In genomic region chr2:167468444-167468843, GRCm38 (mm10) we compare ENCODE assay signal across 17 mouse cellular contexts. TPM values are rescaled to one million over a fixed set of nuclear protein-coding genes. Genes with fewer than 3 reads are reported as not detected.
DNase-seq lines count a peak whose midpoint lies in the region; ATAC-seq and TF ChIP-seq lines count a peak whose summit lies in the region.
"Had no signal": no experiment of that assay in that cellular context is flagged by ENCODE, and none has a peak within 500 bp of the region (broad histone marks: within the 10 kb centered on the region; RNA-seq: fewer than 3 reads in every experiment).

No protein-coding gene starts in this region.

- no peak overlapping the region for H3K27ac ChIP-seq in hindbrain, postnatal 0 days
- H3K27ac ChIP-seq in hindbrain, embryonic 11.5 days (ENCODE audit: low read depth, low read length) = no peak overlapping the region
- H3K27ac ChIP-seq in thymus, adult 2 months (ENCODE audit: control insufficient read depth, insufficient read depth, low read length) = no peak overlapping the region
- H3K27ac ChIP-seq: embryonic facial prominence, embryonic 13.5 days; forebrain, embryonic 13.5 days; heart, embryonic 15.5 days; hindbrain, embryonic 14.5 days; limb, embryonic 12.5 days; neural tube, embryonic 13.5 days had no signal

- WGBS in hindbrain, postnatal 0 days = 84% methylated on average over 6 of the region's 6 CpGs
- whole genome bisulfite sequencing in hindbrain, embryonic 11.5 days = 88% methylated on average over 6 of the region's 6 CpGs
- 98% methylated on average over 6 of the region's 6 CpGs for WGBS in thymus, adult 2 months

- no peaks in the 10 kb centered on the region for H3K9me3 ChIP-seq in hindbrain, postnatal 0 days (ENCODE audit: low read length)
- H3K9me3 ChIP-seq in hindbrain, embryonic 11.5 days (ENCODE audit: control insufficient read depth, low read length) = no peaks in the 10 kb centered on the region
- H3K9me3 ChIP-seq: embryonic facial prominence, embryonic 13.5 days; forebrain, embryonic 13.5 days; heart, embryonic 15.5 days; limb, embryonic 12.5 days; neural tube, embryonic 13.5 days had no signal

- no peak for DNase-seq in hindbrain, postnatal 0 days (ENCODE audit: low spot score)
- DNase-seq in hindbrain, embryonic 11.5 days (ENCODE audit: low spot score) = no peak
- peak; percentile 24 for DNase-seq in thymus, adult 2 months
- no peak for DNase-seq in thymus, adult 18-20 months
- DNase-seq in thymus, postnatal 4 days = peak; percentile 57
- no peak for DNase-seq in heart, postnatal 4 days
- DNase-seq in embryo, embryonic 10.5 days (ENCODE audit: low spot score) = no peak
- DNase-seq: gastrocnemius, postnatal 10 days; lung, postnatal 14 days; right cerebral cortex, adult 18-20 months had no signal

- H3K4me1 ChIP-seq in hindbrain, postnatal 0 days (ENCODE audit: insufficient read depth, low read length) = no peaks in the 10 kb centered on the region
- H3K4me1 ChIP-seq in hindbrain, embryonic 11.5 days (replicated peaks; ENCODE audit: control insufficient read depth, insufficient read depth, low read length) = no peaks in the 10 kb centered on the region
- H3K4me1 ChIP-seq in thymus, adult 2 months (replicated peaks; ENCODE audit: control insufficient read depth, insufficient read depth, low read length) = no peaks in the 10 kb centered on the region
- H3K4me1 ChIP-seq: embryonic facial prominence, embryonic 13.5 days; forebrain, embryonic 13.5 days; heart, embryonic 15.5 days; limb, embryonic 12.5 days; neural tube, embryonic 13.5 days had no signal

- no peak overlapping the region for H3K4me3 ChIP-seq in hindbrain, postnatal 0 days (ENCODE audit: low read length)
- H3K4me3 ChIP-seq in hindbrain, embryonic 11.5 days (ENCODE audit: low read depth, low read length) = no peak overlapping the region
- H3K4me3 ChIP-seq in thymus, adult 2 months (ENCODE audit: control insufficient read depth, insufficient read depth, low read length) = no peak overlapping the region
- H3K4me3 ChIP-seq: embryonic facial prominence, embryonic 13.5 days; forebrain, embryonic 13.5 days; heart, embryonic 15.5 days; limb, embryonic 12.5 days; neural tube, embryonic 13.5 days had no signal

- H3K27me3 ChIP-seq in hindbrain, postnatal 0 days (ENCODE audit: insufficient read depth, low read length) = no peaks in the 10 kb centered on the region
- H3K27me3 ChIP-seq in hindbrain, embryonic 11.5 days (ENCODE audit: control insufficient read depth, insufficient read depth, low read length) = no peaks in the 10 kb centered on the region
- no peaks in the 10 kb centered on the region for H3K27me3 ChIP-seq in thymus, adult 2 months (ENCODE audit: control insufficient read depth, insufficient read depth, low read length)
- H3K27me3 ChIP-seq: embryonic facial prominence, embryonic 13.5 days; forebrain, embryonic 13.5 days; heart, embryonic 15.5 days; limb, embryonic 12.5 days; neural tube, embryonic 13.5 days had no signal

- no peak overlapping the region for H3K9ac ChIP-seq in hindbrain, postnatal 0 days (replicated peaks; ENCODE audit: low read length)
- no peak overlapping the region for H3K9ac ChIP-seq in hindbrain, embryonic 11.5 days (ENCODE audit: low read depth, low read length)
- H3K9ac ChIP-seq: embryonic facial prominence, embryonic 13.5 days; forebrain, embryonic 13.5 days; heart, embryonic 15.5 days; hindbrain, embryonic 14.5 days; limb, embryonic 12.5 days; neural tube, embryonic 13.5 days had no signal

- no peak overlapping the region for H3K4me2 ChIP-seq in hindbrain, postnatal 0 days (ENCODE audit: low read depth, low read length)
- no peak overlapping the region for H3K4me2 ChIP-seq in hindbrain, embryonic 11.5 days (replicated peaks; ENCODE audit: low read depth, low read length)
- H3K4me2 ChIP-seq: embryonic facial prominence, embryonic 13.5 days; forebrain, embryonic 13.5 days; heart, embryonic 15.5 days; hindbrain, embryonic 14.5 days; limb, embryonic 12.5 days; neural tube, embryonic 13.5 days had no signal

- H3K36me3 ChIP-seq in hindbrain, postnatal 0 days (ENCODE audit: insufficient read depth, low read length) = peaks cover 39% of the 10 kb centered on the region; the same call in 1 of the 2 replicates
- 0 out of 2 replicates have a peak, but pooled peaks cover 5% of the 10 kb centered on the region for H3K36me3 ChIP-seq in hindbrain, embryonic 11.5 days (ENCODE audit: control insufficient read depth, insufficient read depth, low read length)
- peaks cover 43% of the 10 kb centered on the region for H3K36me3 ChIP-seq in thymus, adult 2 months (ENCODE audit: control insufficient read depth, insufficient read depth, low read length)

- peak; percentile 21; the same call in 1 of the 2 replicates for TF ChIP-seq CTCF in hindbrain, postnatal 0 days (IDR thresholded peaks at IDR 0.05; ENCODE audit: low read depth)
- TF ChIP-seq CTCF in thymus, adult 2 months (IDR thresholded peaks at IDR 0.05; ENCODE audit: borderline replicate concordance, control insufficient read depth, extremely low read depth, insufficient read depth, low read length, poor library complexity) = no peak

- no peak for ATAC-seq in hindbrain, postnatal 0 days
- no peak for ATAC-seq in hindbrain, embryonic 11.5 days (ENCODE audit: low FRiP score)
- 0 out of 2 replicates have a peak, but pooled peaks have one; percentile 56 for ATAC-seq in erythroblast, adult 5-6 weeks (replicated peaks; ENCODE audit: low FRiP score, poor library complexity, severe bottlenecking)
- ATAC-seq: forebrain, embryonic 13.5 days had no signal

- no peak for TF ChIP-seq POLR2A in thymus, adult 2 months (IDR thresholded peaks at IDR 0.05; ENCODE audit: control insufficient read depth, extremely low read depth, insufficient read depth, low read length, poor library complexity)

RNA-seq across cellular contexts. Expression of gene Rnf114, which starts 24.0 kb away (rescaled TPM):
- total RNA-seq in hindbrain, postnatal 0 days (2014; rRNA removed) = 68.7 and 89.6 TPM in 2 replicates
- polyA plus RNA-seq in hindbrain, postnatal 0 days (2015; fragmentation: Nextera tagmentation; extraction: Ambion mirVana) = 79.8 and 85.8 TPM in 2 replicates
- 120 and 140 TPM in 2 replicates for polyA plus RNA-seq in hindbrain, embryonic 11.5 days (2014; fragmentation: Nextera tagmentation; extraction: Ambion mirVana)
- 189 and 234 TPM in 2 replicates for polyA plus RNA-seq in thymus, adult 2 months (2012; rRNA removed)
- total RNA-seq in erythroblast, adult 5-6 weeks (2015; ENCODE audit: low replicate concordance) = 39.6 and 41.6 TPM in 2 replicates
- total RNA-seq in erythroblast, adult 5-6 weeks (2017; ENCODE audit: low replicate concordance) = 32.3 and 41.5 TPM in 2 replicates
- 10 to 100 TPM; 39.3 to 39.4 TPM for total RNA-seq in heart, postnatal 4 days (2021)

RNA-seq across cellular contexts. Expression of gene Spata2, which starts 24.2 kb away (rescaled TPM):
- total RNA-seq in hindbrain, postnatal 0 days (2014; rRNA removed) = 41.3 and 45.6 TPM in 2 replicates
- polyA plus RNA-seq in hindbrain, postnatal 0 days (2015; fragmentation: Nextera tagmentation; extraction: Ambion mirVana) = 27.6 and 29.4 TPM in 2 replicates
- 13.5 and 15.0 TPM in 2 replicates for polyA plus RNA-seq in hindbrain, embryonic 11.5 days (2014; fragmentation: Nextera tagmentation; extraction: Ambion mirVana)
- 60.6 and 65.2 TPM in 2 replicates for polyA plus RNA-seq in thymus, adult 2 months (2012; rRNA removed)
- 6.1 and 9.4 TPM in 2 replicates for total RNA-seq in erythroblast, adult 5-6 weeks (2015; ENCODE audit: low replicate concordance)
- total RNA-seq in erythroblast, adult 5-6 weeks (2017; ENCODE audit: low replicate concordance) = 6.3 and 7.6 TPM in 2 replicates
- 10 to 100 TPM; 25.1 to 27.5 TPM for total RNA-seq in heart, postnatal 4 days (2021)

RNA-seq across cellular contexts. Expression of gene Slc9a8, which starts 46.9 kb away (rescaled TPM):
- 41.8 and 43.1 TPM in 2 replicates for total RNA-seq in hindbrain, postnatal 0 days (2014; rRNA removed)
- polyA plus RNA-seq in hindbrain, postnatal 0 days (2015; fragmentation: Nextera tagmentation; extraction: Ambion mirVana) = 17.4 and 17.9 TPM in 2 replicates
- 15.7 and 21.8 TPM in 2 replicates for polyA plus RNA-seq in hindbrain, embryonic 11.5 days (2014; fragmentation: Nextera tagmentation; extraction: Ambion mirVana)
- polyA plus RNA-seq in thymus, adult 2 months (2012; rRNA removed) = 75.4 and 90.9 TPM in 2 replicates
- 123 and 129 TPM in 2 replicates for total RNA-seq in erythroblast, adult 5-6 weeks (2015; ENCODE audit: low replicate concordance)
- 111 and 194 TPM in 2 replicates for total RNA-seq in erythroblast, adult 5-6 weeks (2017; ENCODE audit: low replicate concordance)
- total RNA-seq in heart, postnatal 4 days (2021) = 10 to 100 TPM; 29.4 to 30.5 TPM

Comparison
In these comparisons a context has a peak if more than half of its experiments do, and no peak if none do; other contexts are left out.
1. DNase-seq: peak in thymus, adult 2 months (single experiment) and thymus, postnatal 4 days (single experiment); none in hindbrain, postnatal 0 days (single experiment), hindbrain, embryonic 11.5 days (single experiment), thymus, adult 18-20 months (0 of 2), heart, postnatal 4 days (single experiment) and embryo, embryonic 10.5 days (single experiment).